Mouse (Mus musculus): ENCODE data around the gene Nudt3.

Gene Nudt3

GRCm38 (mm10) chr17:27636132-27637020 lies 13.1 kb upstream of the Nudt3 start, which contains the start of gene Rps10:
Rps10 (minus strand) TSS chr17:27636669.
- CTCF ChIA-PET: interaction anchor here (0.7 to 0.9 kb wide), 2 partner anchors 105 to 433 kb away, joined by 4 to 6 read pairs; no protein-coding TSS in a partner anchor

- CTCF ChIA-PET: interaction anchor here (0.6 kb wide), 1 partner anchor 311 kb away, joined by 10 read pairs; no protein-coding TSS in a partner anchor
Observed at GRCm38 (mm10) chr17:27635575-27635903, 12.2 kb upstream of the Nudt3 start.

GRCm38 (mm10) chr17:27634871-27635574 lies 11.7 kb upstream of the Nudt3 start, which contains the start of gene RPS10-NUDT3:
RPS10-NUDT3 (minus strand) TSS chr17:27635222.
- CTCF ChIA-PET: interaction anchor here (0.6 kb wide), 1 partner anchor 311 kb away, joined by 10 read pairs; no protein-coding TSS in a partner anchor

- CTCF ChIA-PET: interaction anchor here (0.6 to 1.2 kb wide), 6 partner anchors 10 to 1648 kb away, joined by 3 to 12 read pairs (median 3); no protein-coding TSS in a partner anchor
Observed at GRCm38 (mm10) chr17:27629249-27630020, 6.1 kb upstream of the Nudt3 start.

GRCm38 (mm10) chr17:27628376-27628775 lies 5.1 kb upstream of the Nudt3 start:
- CTCF ChIA-PET: interaction anchor here (0.6 to 1.2 kb wide), 2 partner anchors 9 to 95 kb away, joined by 3 read pairs; no protein-coding TSS in a partner anchor

GRCm38 (mm10) chr17:27627451-27627850 lies 4.2 kb upstream of the Nudt3 start:
- CTCF ChIA-PET: no interaction called here

- CTCF ChIA-PET: no interaction called here
Observed at GRCm38 (mm10) chr17:27626681-27627080, 3.4 kb upstream of the Nudt3 start.

- CTCF ChIA-PET: no interaction called here
Observed at GRCm38 (mm10) chr17:27625455-27626251, 2.4 kb upstream of the Nudt3 start.

GRCm38 (mm10) chr17:27622611-27623359 lies 510 bp downstream of the Nudt3 start:
- CTCF ChIA-PET: interaction anchor here (0.5 to 0.8 kb wide), 2 partner anchors 57 to 670 kb away, joined by 3 read pairs; partner anchors contain the start of gene AI413582

GRCm38 (mm10) chr17:27621705-27622531 lies 1.4 kb downstream of the Nudt3 start:
- CTCF ChIA-PET: interaction anchor here (0.5 kb wide), 2 partner anchors 56 to 671 kb away, joined by 3 read pairs; no protein-coding TSS in a partner anchor

- CTCF ChIA-PET: interaction anchor here (1.0 kb wide), 1 partner anchor 19 kb away, joined by 5 read pairs; no protein-coding TSS in a partner anchor
Observed at GRCm38 (mm10) chr17:27621161-27621560, 2.1 kb downstream of the Nudt3 start.

- CTCF ChIA-PET: interaction anchor here (0.6 kb wide), 1 partner anchor 123 kb away, joined by 9 read pairs; no protein-coding TSS in a partner anchor
Observed at GRCm38 (mm10) chr17:27615388-27615787, 7.9 kb downstream of the Nudt3 start.

- CTCF ChIA-PET: interaction anchor here (0.6 kb wide), 1 partner anchor 430 kb away, joined by 4 read pairs; no protein-coding TSS in a partner anchor
Observed at GRCm38 (mm10) chr17:27613016-27613415, 10.3 kb downstream of the Nudt3 start.

GRCm38 (mm10) chr17:27611994-27612393 lies 11.3 kb downstream of the Nudt3 start:
- CTCF ChIA-PET: no interaction called here

- CTCF ChIA-PET: no interaction called here
Observed at GRCm38 (mm10) chr17:27611519-27611884, 11.8 kb downstream of the Nudt3 start.

- CTCF ChIA-PET: interaction anchor here (0.6 kb wide), 1 partner anchor 30 kb away, joined by 4 read pairs; no protein-coding TSS in a partner anchor
Observed at GRCm38 (mm10) chr17:27610679-27611518, 12.4 kb downstream of the Nudt3 start.

GRCm38 (mm10) chr17:27609576-27609975 lies 13.7 kb downstream of the Nudt3 start:
- CTCF ChIA-PET: no interaction called here
